Mouse (Mus musculus): ENCODE results near the gene Ccdc85c. TPM values are rescaled to one million over a fixed set of nuclear protein-coding genes. Genes with fewer than 3 reads are reported as not detected.

Ccdc85c gene
- polyA plus RNA-seq, 1 experiment from 2014 or later = 17.7 TPM

- no peaks in the 10 kb centered on the region for H3K36me3 ChIP-seq
- H3K27me3 ChIP-seq = peaks cover 15% of the 10 kb centered on the region
- peaks cover 28% of the 10 kb centered on the region for H3K4me1 ChIP-seq (replicated peaks)
- H3K4me2 ChIP-seq = no peak overlapping the region
- H3K4me3 ChIP-seq = no peak overlapping the region
- 73% methylated on average over 8 of the region's 8 CpGs for WGBS
- H3K9ac ChIP-seq = no peak overlapping the region
- ATAC-seq (ENCODE audit: low FRiP score) = no peak
- H3K27ac ChIP-seq = no peak overlapping the region
- H3K9me3 ChIP-seq = no peaks in the 10 kb centered on the region
Observed at GRCm38 (mm10) chr12:108309116-108309794, 34.0 kb upstream of the Ccdc85c start.

- Histone ChIP-seq H3K4me3 (no peak overlapping the region), H3K4me2 (no peak overlapping the region), H3K9me3 (no peaks in the 10 kb centered on the region), H3K36me3 (no peaks in the 10 kb centered on the region), H3K27me3 (peaks cover 15% of the 10 kb centered on the region), H3K27ac (no peak overlapping the region), H3K4me1 (replicated peaks) (peaks cover 28% of the 10 kb centered on the region), H3K9ac (no peak overlapping the region)
- WGBS = 85% methylated on average over 16 of the region's 16 CpGs
- no peak for ATAC-seq (ENCODE audit: low FRiP score)
Observed at GRCm38 (mm10) chr12:108308363-108308856, 33.2 kb upstream of the Ccdc85c start.

- H3K27ac ChIP-seq = no peak overlapping the region
- H3K36me3 ChIP-seq = no peaks in the 10 kb centered on the region
- ATAC-seq (ENCODE audit: low FRiP score) = no peak
- H3K27me3 ChIP-seq = peaks cover 15% of the 10 kb centered on the region
- H3K9me3 ChIP-seq = no peaks in the 10 kb centered on the region
- 24% methylated on average over 14 of the region's 14 CpGs for WGBS
- no peak overlapping the region for H3K9ac ChIP-seq
- peaks cover 28% of the 10 kb centered on the region for H3K4me1 ChIP-seq (replicated peaks)
- 0 out of 2 replicates have a peak overlapping the region, but pooled peaks have one; percentile 97 for H3K4me2 ChIP-seq
- H3K4me3 ChIP-seq = no peak overlapping the region
Observed at GRCm38 (mm10) chr12:108307553-108307952, 32.3 kb upstream of the Ccdc85c start.

- H3K27ac ChIP-seq = no peak within 1 kb of the TSS; the same call in 1 of the 2 replicates
- no peaks in the 10 kb centered on the region for H3K9me3 ChIP-seq
- H3K4me2 ChIP-seq = peak within 1 kb of the TSS; percentile 97
- ATAC-seq (ENCODE audit: low FRiP score) = peak; percentile 53
- peaks cover 15% of the 10 kb centered on the region for H3K27me3 ChIP-seq
- peaks cover 23% of the 10 kb centered on the region for H3K4me1 ChIP-seq (replicated peaks)
- H3K9ac ChIP-seq = peak within 1 kb of the TSS; percentile 87
- 4% methylated on average over 66 of the region's 67 CpGs for WGBS
- H3K4me3 ChIP-seq = peak within 1 kb of the TSS; percentile 55
- no peaks in the 10 kb centered on the region for H3K36me3 ChIP-seq
Observed at GRCm38 (mm10) chr12:108305812-108306794, 30.9 kb upstream of the Ccdc85c start, which contains the start of gene Hhipl1. TSS of gene Hhipl1 (plus strand) at chr12:108306270.

GRCm38 (mm10) chr12:108305172-108305571 lies 29.9 kb upstream of the Ccdc85c start:
- H3K4me1 ChIP-seq (replicated peaks) = peaks cover 14% of the 10 kb centered on the region
- no peak for ATAC-seq (ENCODE audit: low FRiP score)

GRCm38 (mm10) chr12:108303778-108304365 lies 28.6 kb upstream of the Ccdc85c start:
- no peaks in the 10 kb centered on the region for H3K9me3 ChIP-seq
- H3K4me2 ChIP-seq = no peak overlapping the region
- peaks cover 15% of the 10 kb centered on the region for H3K27me3 ChIP-seq
- no peak overlapping the region for H3K9ac ChIP-seq
- no peaks in the 10 kb centered on the region for H3K36me3 ChIP-seq
- H3K4me1 ChIP-seq (replicated peaks) = peaks cover 14% of the 10 kb centered on the region
- ATAC-seq (ENCODE audit: low FRiP score) = no peak
- H3K27ac ChIP-seq = no peak overlapping the region
- H3K4me3 ChIP-seq = no peak overlapping the region
- 55% methylated on average over 6 of the region's 6 CpGs for WGBS

More at GRCm38 (mm10) chr12:108305172-108305571, 29.9 kb upstream of the Ccdc85c start:
- Histone ChIP-seq H3K4me3 (no peak overlapping the region), H3K4me2 (no peak overlapping the region), H3K27ac (no peak overlapping the region), H3K9ac (no peak overlapping the region), H3K27me3 (peaks cover 15% of the 10 kb centered on the region), H3K36me3 (no peaks in the 10 kb centered on the region), H3K9me3 (no peaks in the 10 kb centered on the region)
- WGBS = 74% methylated on average over 8 of the region's 8 CpGs

- H3K4me2 ChIP-seq = no peak overlapping the region
- H3K4me3 ChIP-seq = no peak overlapping the region
- peaks cover 5% of the 10 kb centered on the region for H3K4me1 ChIP-seq (replicated peaks)
- H3K27me3 ChIP-seq = peaks cover 13% of the 10 kb centered on the region
- no peak for ATAC-seq (ENCODE audit: low FRiP score)
- H3K9ac ChIP-seq = no peak overlapping the region
- no peak overlapping the region for H3K27ac ChIP-seq
- 85% methylated on average over 6 of the region's 6 CpGs for WGBS
- no peaks in the 10 kb centered on the region for H3K36me3 ChIP-seq
- no peaks in the 10 kb centered on the region for H3K9me3 ChIP-seq
Observed at GRCm38 (mm10) chr12:108301006-108301405, 25.8 kb upstream of the Ccdc85c start.

GRCm38 (mm10) chr12:108297033-108297432 lies 21.8 kb upstream of the Ccdc85c start:
- no peak for ATAC-seq (ENCODE audit: low FRiP score)
- Histone ChIP-seq H3K4me2 (no peak overlapping the region), H3K9ac (no peak overlapping the region), H3K27ac (no peak overlapping the region), H3K27me3 (no peaks in the 10 kb centered on the region), H3K9me3 (no peaks in the 10 kb centered on the region), H3K36me3 (no peaks in the 10 kb centered on the region), H3K4me1 (replicated peaks) (peaks cover 14% of the 10 kb centered on the region), H3K4me3 (no peak overlapping the region)
- WGBS = 80% methylated on average over 6 of the region's 6 CpGs

GRCm38 (mm10) chr12:108294620-108295019 lies 19.4 kb upstream of the Ccdc85c start:
- no peak overlapping the region for H3K27ac ChIP-seq
- no peak overlapping the region for H3K9ac ChIP-seq
- WGBS = 63% methylated on average over 3 of the region's 3 CpGs
- no peak overlapping the region for H3K4me2 ChIP-seq
- no peak for ATAC-seq (ENCODE audit: low FRiP score)
- no peaks in the 10 kb centered on the region for H3K36me3 ChIP-seq
- H3K4me1 ChIP-seq (replicated peaks) = peaks cover 19% of the 10 kb centered on the region
- H3K4me3 ChIP-seq = no peak overlapping the region
- no peaks in the 10 kb centered on the region for H3K9me3 ChIP-seq
- H3K27me3 ChIP-seq = no peaks in the 10 kb centered on the region

GRCm38 (mm10) chr12:108292957-108293356 lies 17.7 kb upstream of the Ccdc85c start:
- whole genome bisulfite sequencing = 7% methylated on average over 8 of the region's 8 CpGs

GRCm38 (mm10) chr12:108292419-108292818 lies 17.2 kb upstream of the Ccdc85c start:
- peak overlapping the region; percentile 50 for H3K4me2 ChIP-seq
- peak; percentile 82 for ATAC-seq (ENCODE audit: low FRiP score)
- no peaks in the 10 kb centered on the region for H3K9me3 ChIP-seq
- WGBS = 10% methylated on average over 9 of the region's 9 CpGs
- H3K36me3 ChIP-seq = no peaks in the 10 kb centered on the region
- peak overlapping the region; percentile 9; the same call in 1 of the 2 replicates for H3K4me3 ChIP-seq
- no peak overlapping the region for H3K9ac ChIP-seq
- peak overlapping the region; percentile 32; the same call in 1 of the 2 replicates for H3K27ac ChIP-seq
- no peaks in the 10 kb centered on the region for H3K27me3 ChIP-seq
- H3K4me1 ChIP-seq (replicated peaks) = peaks cover 24% of the 10 kb centered on the region

More at GRCm38 (mm10) chr12:108292957-108293356, 17.7 kb upstream of the Ccdc85c start:
- Histone ChIP-seq H3K27me3 (no peaks in the 10 kb centered on the region), H3K4me1 (replicated peaks) (peaks cover 24% of the 10 kb centered on the region), H3K9me3 (no peaks in the 10 kb centered on the region), H3K9ac (no peak overlapping the region), H3K27ac (no peak overlapping the region; the same call in 1 of the 2 replicates), H3K4me2 (peak overlapping the region; percentile 50), H3K4me3 (peak overlapping the region; percentile 8; the same call in 1 of the 2 replicates), H3K36me3 (no peaks in the 10 kb centered on the region)
- peak; percentile 51; the same call in 1 of the 2 replicates for ATAC-seq (ENCODE audit: low FRiP score)

Data from hindbrain, embryonic 13.5 days (tissue).